Mouse (Mus musculus) frontal cortex, adult (tissue): ENCODE data around the gene Tas2r130.
"Not testable (repeated sequence)": the region's sequence is repeated elsewhere in the genome, so short reads cannot be mapped to it uniquely, and the experiment has no call there.

ENCODE experiments used
- ATAC-seq: cut with Nextera tagmentation; 2 replicates; pipeline ENCODE4 v1.9.2; 2017; ENCODE audit warnings: mild to moderate bottlenecking, moderate library complexity, mixed read lengths; ENCODE audit not compliant: low TSS enrichment

Gene Tas2r130

DNA sequence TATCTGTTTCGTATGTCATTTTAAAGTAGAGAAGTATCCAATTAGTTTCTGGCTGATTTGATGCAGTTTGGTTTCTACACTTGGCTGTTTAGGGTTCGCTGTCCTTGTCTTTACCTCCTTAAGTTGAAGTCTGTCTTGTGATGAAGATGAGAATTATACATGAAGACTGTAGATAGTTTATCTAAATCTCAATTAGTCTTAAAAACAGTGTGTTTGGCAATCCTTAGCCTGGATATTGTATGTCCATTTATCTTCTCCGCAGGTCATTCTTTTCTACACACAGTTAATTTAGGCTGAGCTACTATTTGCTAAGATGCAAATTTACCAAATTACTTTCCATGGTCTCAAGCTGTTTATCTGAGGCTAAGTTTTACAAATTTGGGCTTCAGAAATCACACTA lies at the start of gene Tas2r130:
Tas2r130 (minus strand) TSS at position 101 of the 400 bp plus-strand sequence.
- no peak for ATAC-seq

DNA sequence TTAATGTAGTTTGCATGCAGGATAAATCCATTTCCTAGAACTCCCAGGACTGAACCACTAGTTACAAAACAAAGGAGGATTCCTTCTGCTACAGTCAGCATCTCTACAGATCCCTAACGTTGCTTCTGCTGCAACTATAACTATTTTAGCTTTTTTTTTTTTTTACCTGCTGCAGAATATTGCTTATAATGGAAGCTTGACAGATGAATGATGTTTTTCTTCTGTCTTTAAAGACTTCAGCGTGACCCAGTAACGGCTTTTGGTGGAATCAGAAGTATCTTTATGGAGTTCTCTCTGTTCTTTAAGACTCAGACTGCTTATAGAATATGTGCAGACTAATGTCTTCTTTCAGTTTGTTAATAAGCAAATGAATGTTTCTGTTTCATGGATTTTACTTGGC lies 48.1 kb upstream of the Tas2r130 start, which contains the start of gene Tas2r106:
Tas2r106 (minus strand) TSS at position 101 of the 400 bp plus-strand sequence.
- no peak for ATAC-seq

DNA sequence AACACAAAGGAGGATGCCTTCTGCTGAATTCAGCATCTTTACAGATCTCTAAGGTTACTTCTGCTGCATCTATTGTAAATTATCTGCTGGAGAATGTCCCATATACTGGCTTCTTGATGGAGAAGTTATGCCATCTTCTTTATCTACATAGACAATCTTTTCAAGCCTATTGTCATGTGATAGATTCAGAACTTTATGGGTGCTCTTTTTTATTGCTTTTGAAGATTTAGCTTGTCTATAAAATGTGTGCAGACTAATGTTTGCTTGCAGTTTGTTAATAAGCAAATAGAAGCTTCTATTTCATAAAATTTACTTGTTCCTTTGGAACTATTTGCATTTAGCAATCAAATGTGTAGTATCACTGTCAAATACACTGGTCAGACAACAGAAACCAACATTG lies 29.3 kb upstream of the Tas2r130 start, which contains the start of gene Tas2r107:
Tas2r107 (minus strand) TSS at position 101 of the 400 bp plus-strand sequence.
- ATAC-seq, result no peak

DNA sequence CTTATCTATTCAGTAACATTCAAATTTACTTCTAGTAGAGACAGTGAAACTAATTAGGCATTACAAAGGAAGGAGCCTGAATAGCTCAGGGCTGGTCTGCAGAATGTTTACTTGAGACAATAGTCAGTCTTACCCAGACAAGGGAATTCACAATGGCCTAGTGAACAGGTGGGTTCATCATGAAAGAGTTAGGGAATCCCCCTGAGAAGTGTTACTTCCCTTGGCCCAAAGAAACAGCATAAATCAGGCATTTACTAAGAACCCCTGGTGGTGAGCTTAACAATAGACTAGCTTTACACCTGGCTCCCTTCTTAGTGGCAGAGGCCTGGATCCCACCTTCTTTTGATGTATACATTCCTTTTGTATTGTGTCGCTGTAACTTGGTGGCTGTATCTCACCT lies 20.8 kb downstream of the Tas2r130 start:
- ATAC-seq, result not testable (repeated sequence)

DNA sequence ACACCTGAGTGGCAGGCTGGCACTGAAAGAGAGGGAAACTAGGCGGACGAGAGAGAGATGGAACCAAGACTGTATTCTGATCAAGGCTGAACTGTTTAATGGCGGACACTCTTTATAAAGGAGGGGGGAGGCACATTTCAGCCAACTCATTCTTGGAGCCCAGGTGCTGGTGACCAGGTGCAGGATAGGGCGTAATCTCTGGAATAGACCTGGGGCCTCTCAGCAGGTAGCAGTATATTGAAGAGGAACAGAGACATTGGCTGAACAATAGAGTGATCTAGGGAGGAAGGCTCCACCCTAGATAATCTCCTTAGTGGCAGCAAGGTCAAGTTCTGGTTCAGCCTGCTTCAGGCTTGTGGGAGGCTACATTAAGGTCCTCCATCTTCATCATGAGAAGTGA lies 25.9 kb downstream of the Tas2r130 start:
- ATAC-seq, result no peak
